Mouse (Mus musculus): Measurements from ENCODE around the gene Zfp618. TPM values are rescaled to one million over a fixed set of nuclear protein-coding genes. Genes with fewer than 3 reads are reported as not detected.

The Zfp618 gene
- polyA plus RNA-seq, 2 experiments = 24.9 to 32.0 TPM

DNA sequence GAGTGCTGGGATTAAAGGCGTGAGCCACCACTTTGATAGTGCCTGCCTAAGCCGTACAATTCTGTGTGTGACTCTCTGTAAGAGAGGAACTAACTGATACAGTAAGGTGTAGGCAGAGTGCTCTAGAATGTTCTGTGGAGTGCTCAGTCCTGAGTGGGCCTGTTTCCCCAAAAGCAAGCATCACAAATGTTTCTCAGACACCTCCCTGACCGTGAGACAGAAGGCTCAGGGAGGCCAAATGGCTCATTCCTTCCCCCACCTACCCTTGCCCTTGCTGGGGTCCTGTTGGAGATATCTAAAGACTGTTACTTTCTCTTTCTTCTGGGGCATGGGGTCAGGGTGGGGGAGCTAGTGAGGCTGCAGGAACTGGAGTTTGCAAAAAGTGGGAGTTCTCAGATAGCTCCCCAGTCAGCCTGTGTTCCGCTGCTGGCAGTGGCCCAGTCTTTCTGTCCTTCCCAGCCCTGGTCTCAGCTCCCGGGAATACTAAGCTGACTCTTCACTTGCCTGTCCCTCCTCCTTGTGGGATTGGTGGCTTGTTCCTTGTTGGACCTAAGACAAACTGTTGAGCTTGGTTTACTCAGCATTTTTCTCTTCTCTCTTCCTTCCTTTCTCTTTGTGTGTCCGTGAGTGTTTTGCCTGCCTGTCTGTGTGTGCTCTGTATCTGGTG lies 55.8 kb downstream of the Zfp618 start:
- ATAC-seq (ENCODE audit: low FRiP score, low read depth) (no peak), DNase-seq (ENCODE audit: low spot score) (no peak)
- Histone ChIP-seq H3K4me2 (replicated peaks; ENCODE audit: low read depth, low read length, severe bottlenecking) (no peak overlapping the region), H3K9me3 (ENCODE audit: control insufficient read depth, low read length) (no peaks in the 10 kb centered on the region; the same call in 1 of the 2 replicates), H3K4me3 (replicated peaks; ENCODE audit: low read length) (no peak overlapping the region), H3K4me1 (ENCODE audit: control insufficient read depth, insufficient read depth, low read length) (0 out of 2 replicates have a peak, but pooled peaks cover 4% of the 10 kb centered on the region), H3K27me3 (ENCODE audit: control insufficient read depth, insufficient read depth, low read length) (no peaks in the 10 kb centered on the region), H3K36me3 (ENCODE audit: control insufficient read depth, insufficient read depth, low read length) (0 out of 2 replicates have a peak, but pooled peaks cover 3% of the 10 kb centered on the region), H3K9ac (ENCODE audit: low read depth, low read length, severe bottlenecking) (no peak overlapping the region), H3K27ac (replicated peaks; ENCODE audit: low read depth, low read length) (no peak overlapping the region)
- no peak for TF ChIP-seq POLR2A (IDR thresholded peaks at IDR 0.05; ENCODE audit: borderline replicate concordance, extremely low read depth, insufficient read depth, insufficient read length)
- WGBS = 72% methylated on average over 6 of the region's 6 CpGs

DNA sequence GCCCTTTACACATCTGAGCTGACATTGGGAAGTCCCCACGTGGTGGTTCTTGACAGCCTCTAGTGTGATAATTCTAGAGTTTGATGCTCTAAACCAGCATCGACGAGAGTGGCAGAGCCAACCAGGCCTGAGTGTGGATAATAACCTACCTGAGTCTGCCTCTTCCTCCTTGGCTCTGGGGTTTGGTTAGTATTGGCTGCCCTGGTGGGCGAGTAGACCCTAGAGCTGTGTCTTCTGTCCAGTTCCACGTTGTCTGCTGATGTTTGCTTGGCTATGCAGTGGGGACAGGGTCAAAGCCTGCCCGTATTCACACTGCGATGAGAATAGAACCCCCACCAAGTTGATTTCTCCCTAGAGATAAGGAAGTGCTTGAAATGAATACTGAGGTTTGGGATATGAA lies 58.1 kb downstream of the Zfp618 start:
- H3K4me2 ChIP-seq (replicated peaks; ENCODE audit: low read depth, low read length, severe bottlenecking) = no peak overlapping the region
- peaks cover 17% of the 10 kb centered on the region for H3K4me1 ChIP-seq (ENCODE audit: control insufficient read depth, insufficient read depth, low read length)
- H3K27ac ChIP-seq (replicated peaks; ENCODE audit: low read depth, low read length) = no peak overlapping the region
- H3K27me3 ChIP-seq (ENCODE audit: control insufficient read depth, insufficient read depth, low read length) = no peaks in the 10 kb centered on the region
- 96% methylated on average over 7 of the region's 7 CpGs for WGBS
- no peak overlapping the region for H3K9ac ChIP-seq (ENCODE audit: low read depth, low read length, severe bottlenecking)
- TF ChIP-seq POLR2A (IDR thresholded peaks at IDR 0.05; ENCODE audit: borderline replicate concordance, extremely low read depth, insufficient read depth, insufficient read length) = no peak
- H3K4me3 ChIP-seq (replicated peaks; ENCODE audit: low read length) = no peak overlapping the region
- no peak for ATAC-seq (ENCODE audit: low FRiP score, low read depth)
- no peak for DNase-seq (ENCODE audit: low spot score)
- 0 out of 2 replicates have a peak, but pooled peaks cover 3% of the 10 kb centered on the region for H3K36me3 ChIP-seq (ENCODE audit: control insufficient read depth, insufficient read depth, low read length)
- H3K9me3 ChIP-seq (ENCODE audit: control insufficient read depth, low read length) = no peaks in the 10 kb centered on the region; the same call in 1 of the 2 replicates

DNA sequence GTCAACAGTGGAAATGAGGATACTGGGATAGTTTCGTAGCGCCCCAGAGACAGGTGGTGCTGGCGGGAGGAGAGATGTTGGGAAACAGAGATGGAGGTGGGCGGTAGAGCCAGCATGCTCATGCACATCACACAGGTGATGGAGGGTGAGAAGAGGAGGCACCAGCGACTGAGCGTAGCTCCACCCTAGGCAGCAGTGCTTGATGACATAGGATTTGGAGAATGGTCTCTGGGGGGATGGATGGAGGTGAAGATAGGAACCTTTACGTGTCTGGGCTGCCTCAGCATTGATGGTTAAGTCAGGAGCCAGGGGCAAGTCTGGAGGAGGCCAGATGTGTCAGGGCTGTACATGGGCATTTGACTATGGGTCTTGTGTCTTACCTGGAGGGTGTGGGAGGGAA lies 58.7 kb downstream of the Zfp618 start:
- no peak overlapping the region for H3K9ac ChIP-seq (ENCODE audit: low read depth, low read length, severe bottlenecking)
- ATAC-seq (ENCODE audit: low FRiP score, low read depth) (no peak), DNase-seq (ENCODE audit: low spot score) (no peak)
- H3K27me3 ChIP-seq (ENCODE audit: control insufficient read depth, insufficient read depth, low read length) = no peaks in the 10 kb centered on the region
- H3K4me2 ChIP-seq (replicated peaks; ENCODE audit: low read depth, low read length, severe bottlenecking) = no peak overlapping the region
- 99% methylated on average over 7 of the region's 7 CpGs for WGBS
- no peak overlapping the region for H3K4me3 ChIP-seq (replicated peaks; ENCODE audit: low read length)
- H3K9me3 ChIP-seq (ENCODE audit: control insufficient read depth, low read length) = no peaks in the 10 kb centered on the region; the same call in 1 of the 2 replicates
- no peaks in the 10 kb centered on the region for H3K36me3 ChIP-seq (ENCODE audit: control insufficient read depth, insufficient read depth, low read length)
- no peak for TF ChIP-seq POLR2A (IDR thresholded peaks at IDR 0.05; ENCODE audit: borderline replicate concordance, extremely low read depth, insufficient read depth, insufficient read length)
- peaks cover 22% of the 10 kb centered on the region for H3K4me1 ChIP-seq (ENCODE audit: control insufficient read depth, insufficient read depth, low read length)
- no peak overlapping the region for H3K27ac ChIP-seq (replicated peaks; ENCODE audit: low read depth, low read length)

GRCm38 (mm10) chr4:63024734-63025256 lies 59.4 kb downstream of the Zfp618 start:
- Histone ChIP-seq H3K4me2 (replicated peaks; ENCODE audit: low read depth, low read length, severe bottlenecking) (no peak overlapping the region), H3K4me3 (replicated peaks; ENCODE audit: low read length) (no peak overlapping the region), H3K9me3 (ENCODE audit: control insufficient read depth, low read length) (no peaks in the 10 kb centered on the region; the same call in 1 of the 2 replicates), H3K27me3 (ENCODE audit: control insufficient read depth, insufficient read depth, low read length) (no peaks in the 10 kb centered on the region), H3K9ac (ENCODE audit: low read depth, low read length, severe bottlenecking) (no peak overlapping the region), H3K27ac (replicated peaks; ENCODE audit: low read depth, low read length) (no peak overlapping the region), H3K36me3 (ENCODE audit: control insufficient read depth, insufficient read depth, low read length) (no peaks in the 10 kb centered on the region), H3K4me1 (ENCODE audit: control insufficient read depth, insufficient read depth, low read length) (peaks cover 20% of the 10 kb centered on the region)
- no peak for ATAC-seq (ENCODE audit: low FRiP score, low read depth)
- DNase-seq (ENCODE audit: low spot score) = no peak
- 84% methylated on average over 9 of the region's 9 CpGs for WGBS
- TF ChIP-seq POLR2A (IDR thresholded peaks at IDR 0.05; ENCODE audit: borderline replicate concordance, extremely low read depth, insufficient read depth, insufficient read length) = no peak

- H3K27ac ChIP-seq (replicated peaks; ENCODE audit: low read depth, low read length) = no peak overlapping the region
- H3K4me2 ChIP-seq (replicated peaks; ENCODE audit: low read depth, low read length, severe bottlenecking) = no peak overlapping the region
- H3K9me3 ChIP-seq (ENCODE audit: control insufficient read depth, low read length) = no peaks in the 10 kb centered on the region; the same call in 1 of the 2 replicates
- no peak for ATAC-seq (ENCODE audit: low FRiP score, low read depth)
- H3K4me3 ChIP-seq (replicated peaks; ENCODE audit: low read length) = no peak overlapping the region
- peaks cover 20% of the 10 kb centered on the region for H3K4me1 ChIP-seq (ENCODE audit: control insufficient read depth, insufficient read depth, low read length)
- TF ChIP-seq POLR2A (IDR thresholded peaks at IDR 0.05; ENCODE audit: borderline replicate concordance, extremely low read depth, insufficient read depth, insufficient read length) = no peak
- H3K9ac ChIP-seq (ENCODE audit: low read depth, low read length, severe bottlenecking) = no peak overlapping the region
- no peaks in the 10 kb centered on the region for H3K27me3 ChIP-seq (ENCODE audit: control insufficient read depth, insufficient read depth, low read length)
- WGBS = 93% methylated on average over 9 of the region's 9 CpGs
- no peak for DNase-seq (ENCODE audit: low spot score)
- H3K36me3 ChIP-seq (ENCODE audit: control insufficient read depth, insufficient read depth, low read length) = no peaks in the 10 kb centered on the region
Measured at GRCm38 (mm10) chr4:63025306-63025705, 59.9 kb downstream of the Zfp618 start.
